Mouse (Mus musculus) C2C12 (cell line): ENCODE measurements around the gene March10. TPM values are rescaled to one million over a fixed set of nuclear protein-coding genes. Genes with fewer than 3 reads are reported as not detected.

Experiments used
- H3K27me3 ChIP-seq: one replicate; pipeline ENCODE4 v1.6.1; 2011; ENCODE audit not compliant: control insufficient read depth, insufficient read depth, insufficient read length
- H3K36me3 ChIP-seq: one replicate; pipeline ENCODE4 v1.6.1; 2011; ENCODE audit not compliant: control insufficient read depth, insufficient read depth
- H3K4me3 ChIP-seq: one replicate; pipeline ENCODE4 v1.5.1; 2011; ENCODE audit warnings: mild to moderate bottlenecking, control low read depth; ENCODE audit not compliant: poor library complexity, insufficient read depth, severe bottlenecking
- H3K79me2 ChIP-seq: one replicate; pipeline ENCODE4 v1.6.1; 2011; ENCODE audit not compliant: control insufficient read depth, insufficient read depth
- H3K79me3 ChIP-seq: one replicate; pipeline ENCODE4 v1.6.1; 2011; ENCODE audit warnings: low read depth, control low read depth
- H3ac ChIP-seq: one replicate; pipeline ENCODE3; 2011; ENCODE audit warnings: low read depth; ENCODE audit not compliant: control insufficient read depth, insufficient read length
- CEBPB ChIP-seq: IDR thresholded peaks from one replicate; pipeline ENCODE4 v1.6.1; 2011; ENCODE audit warnings: low read depth, mild to moderate bottlenecking, control low read depth, moderate library complexity
- CTCF ChIP-seq: IDR thresholded peaks from one replicate; pipeline ENCODE4 v1.5.1; 2011; ENCODE audit not compliant: control insufficient read depth, insufficient read depth, insufficient read length
- FOSL1 ChIP-seq: IDR thresholded peaks from one replicate; pipeline ENCODE4 v1.8.0; 2011; ENCODE audit warnings: mild to moderate bottlenecking, low read length; ENCODE audit not compliant: poor library complexity, insufficient read depth, severe bottlenecking
- MAX ChIP-seq: IDR thresholded peaks from one replicate; pipeline ENCODE4 v1.6.1; 2011; ENCODE audit warnings: mild to moderate bottlenecking, control low read depth
- MYOD1 ChIP-seq: IDR thresholded peaks from one replicate; pipeline ENCODE4 v1.6.1; 2011; ENCODE audit warnings: low read depth; ENCODE audit not compliant: control insufficient read depth, insufficient read length
- MYOG ChIP-seq: IDR thresholded peaks from one replicate; pipeline ENCODE4 v1.6.1; 2011; ENCODE audit not compliant: control insufficient read depth, insufficient read length; ENCODE audit errors: extremely low read depth
- USF1 ChIP-seq: IDR thresholded peaks from one replicate; pipeline ENCODE4 v1.6.1; 2011; ENCODE audit warnings: low read depth, mild to moderate bottlenecking, control low read depth, moderate library complexity
- polyA plus RNA-seq: library from polyadenylated mRNA; unstranded; fragments of >200 nt; fragmentation: generic; extraction: Trizol; gene quantifications from one replicate; pipeline ENCODE4 v1.2.1, GENCODE M21; 2012; ENCODE audit warnings: missing spikeins

Gene March10
- polyA plus RNA-seq, 1 experiment = 0.09 TPM

DNA sequence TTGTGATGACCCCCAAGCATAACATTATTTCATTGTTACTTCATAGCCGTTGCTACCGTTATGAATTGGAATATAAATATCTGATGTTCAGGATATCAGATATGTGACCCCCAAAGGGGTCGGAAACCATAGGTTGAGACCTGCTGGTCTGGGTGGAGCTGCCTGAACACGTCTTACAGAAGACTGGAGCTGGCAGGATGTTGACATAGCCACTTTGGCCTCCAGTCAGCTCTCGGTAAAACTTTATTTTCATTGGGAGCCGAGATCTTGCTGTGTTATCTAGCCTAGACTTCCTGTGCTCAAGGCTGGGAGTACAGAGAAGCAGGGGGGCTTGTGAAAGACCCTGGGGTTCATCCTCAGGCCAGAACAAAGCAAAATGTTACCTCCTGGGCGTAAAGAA, 100.2 kb downstream of the March10 start:
- no peaks in the 10 kb centered on the region for H3K27me3 ChIP-seq
- no peak for TF ChIP-seq FOSL1
- TF ChIP-seq CTCF = no peak
- no peak for TF ChIP-seq CEBPB
- no peak for TF ChIP-seq MYOD1
- no peak for TF ChIP-seq MAX
- TF ChIP-seq MYOG = no peak

DNA sequence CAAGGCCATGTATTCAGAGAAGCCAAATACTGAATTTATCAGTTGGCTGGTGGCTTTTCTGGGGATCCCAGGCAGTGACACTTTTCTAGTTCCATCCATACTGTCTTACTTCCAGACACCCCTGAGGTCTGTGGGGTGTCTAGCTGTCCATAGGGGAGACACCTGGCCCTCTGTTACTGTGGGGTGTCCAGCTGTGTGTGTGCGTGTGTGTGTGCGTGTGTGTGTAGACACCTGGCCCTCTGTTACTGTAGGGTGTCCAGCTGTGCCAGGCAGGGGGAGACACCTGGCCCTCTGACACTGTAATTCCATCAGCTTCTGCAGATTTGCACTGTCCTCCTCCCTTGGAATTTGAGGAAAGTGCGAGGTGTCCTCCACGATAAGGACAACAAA, 102.6 kb downstream of the March10 start:
- no peak overlapping the region for H3ac ChIP-seq
- no peaks in the 10 kb centered on the region for H3K79me3 ChIP-seq
- no peaks in the 10 kb centered on the region for H3K27me3 ChIP-seq
- no peak overlapping the region for H3K4me3 ChIP-seq
- H3K36me3 ChIP-seq = peaks cover 5% of the 10 kb centered on the region
- no peak for TF ChIP-seq CTCF
- no peak for TF ChIP-seq FOSL1
- no peak for TF ChIP-seq MAX
- TF ChIP-seq CEBPB = no peak
- TF ChIP-seq MYOG = no peak
- TF ChIP-seq MYOD1 = no peak
- no peak for TF ChIP-seq USF1
- no peaks in the 10 kb centered on the region for H3K79me2 ChIP-seq

More for the DNA sequence above, 100.2 kb downstream of the March10 start:
- Histone ChIP-seq H3K79me2 (no peaks in the 10 kb centered on the region), H3K36me3 (no peaks in the 10 kb centered on the region), H3ac (no peak overlapping the region), H3K4me3 (no peak overlapping the region), H3K79me3 (no peaks in the 10 kb centered on the region)

DNA sequence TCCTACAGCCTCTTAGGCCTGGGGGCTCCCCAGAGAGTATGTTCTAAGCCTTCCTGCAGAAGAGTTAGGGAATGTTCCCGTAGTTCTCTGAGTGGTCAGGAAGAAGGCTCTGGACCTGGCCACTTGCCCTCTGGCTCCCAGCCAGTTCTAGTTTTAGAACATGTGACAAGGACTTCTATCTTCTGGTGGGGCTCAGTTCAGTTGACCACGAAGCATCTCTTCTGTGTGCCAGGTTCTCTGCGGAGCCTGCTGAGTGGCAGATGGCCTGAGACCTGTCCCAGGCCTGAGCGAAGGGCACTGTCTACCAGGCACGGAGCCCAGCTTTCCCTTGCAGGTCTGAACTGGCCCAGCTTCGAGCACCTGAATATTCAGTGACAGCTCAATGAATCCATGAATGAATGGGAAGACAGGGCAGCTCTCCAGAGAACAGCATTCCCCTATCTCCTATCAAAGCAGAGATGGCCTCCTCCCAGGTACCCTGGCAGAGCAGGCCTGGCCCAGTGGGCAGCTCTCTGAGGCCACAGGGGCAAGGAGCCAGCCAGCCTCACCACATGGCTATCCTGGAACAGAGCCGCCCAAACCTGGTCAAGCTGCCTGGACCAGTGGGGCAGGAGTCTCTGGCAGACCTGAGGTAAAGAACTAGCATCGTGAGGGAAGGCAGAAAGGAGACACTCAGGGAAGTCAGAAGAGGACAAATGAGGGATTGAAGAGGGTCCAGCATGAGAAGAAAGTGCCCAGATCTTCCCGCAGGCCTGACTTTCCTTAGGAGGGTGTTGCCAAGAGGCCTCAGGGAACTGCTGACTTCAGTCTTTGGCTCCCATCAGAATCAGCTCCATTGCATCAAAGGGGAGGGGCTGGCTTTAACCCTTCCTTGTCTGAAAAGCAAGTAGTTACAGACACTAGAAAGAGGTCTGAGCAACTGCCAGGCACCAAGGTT, 103.3 kb downstream of the March10 start:
- no peaks in the 10 kb centered on the region for H3K79me3 ChIP-seq
- H3K79me2 ChIP-seq = no peaks in the 10 kb centered on the region
- no peak overlapping the region for H3K4me3 ChIP-seq
- peaks cover 10% of the 10 kb centered on the region for H3K36me3 ChIP-seq
- no peaks in the 10 kb centered on the region for H3K27me3 ChIP-seq
- H3ac ChIP-seq = no peak overlapping the region
- TF ChIP-seq CEBPB = no peak
- no peak for TF ChIP-seq MYOD1
- no peak for TF ChIP-seq FOSL1
- no peak for TF ChIP-seq MAX
- TF ChIP-seq MYOG = no peak
- TF ChIP-seq USF1 = no peak
- TF ChIP-seq CTCF = no peak

DNA sequence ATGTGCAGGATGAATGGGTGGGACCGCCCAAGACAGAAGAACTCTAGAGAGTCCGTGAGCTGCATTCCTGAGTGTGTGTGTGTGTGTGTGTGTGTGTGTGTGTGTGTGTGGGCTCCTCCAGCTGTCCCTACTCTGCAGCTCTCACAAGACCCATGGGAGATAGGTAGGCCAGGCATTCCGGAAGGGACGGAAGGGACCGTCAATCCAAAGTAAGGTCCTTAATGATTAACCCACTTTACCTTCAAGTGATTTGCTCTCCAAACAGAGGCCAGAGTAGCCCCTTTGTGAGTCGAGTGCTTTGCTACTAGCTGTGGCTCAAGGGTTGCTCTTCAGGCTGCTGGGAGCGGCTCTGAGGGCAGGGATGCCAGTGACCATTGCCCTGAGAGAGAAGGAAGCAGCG, 104.4 kb downstream of the March10 start:
- no peaks in the 10 kb centered on the region for H3K79me2 ChIP-seq
- H3K36me3 ChIP-seq = peaks cover 13% of the 10 kb centered on the region
- TF ChIP-seq CEBPB (no peak), USF1 (no peak), MYOG (no peak), FOSL1 (no peak), CTCF (no peak), MAX (no peak), MYOD1 (no peak)

DNA sequence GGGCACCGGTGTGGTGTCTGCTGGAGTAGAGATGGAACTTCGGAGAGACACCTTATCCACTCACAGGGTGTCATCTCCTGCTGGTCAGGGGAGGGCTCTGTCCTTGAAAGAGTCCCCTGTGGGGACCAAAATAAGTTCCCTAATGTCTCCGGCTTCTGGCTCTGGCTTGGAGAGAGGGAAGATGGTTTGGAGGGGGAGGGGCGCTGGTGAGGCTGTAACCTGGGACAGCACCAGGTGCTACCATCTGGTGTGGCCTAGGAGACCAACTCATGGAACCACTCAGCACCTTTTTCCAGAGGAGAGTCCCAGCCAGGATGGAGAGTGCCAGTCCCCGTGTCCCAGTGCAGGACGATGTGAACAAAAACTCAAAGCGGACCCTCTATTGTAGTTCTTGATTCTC, 105.9 kb downstream of the March10 start:
- H3K27me3 ChIP-seq = no peaks in the 10 kb centered on the region
- peaks cover 17% of the 10 kb centered on the region for H3K36me3 ChIP-seq
- H3K79me3 ChIP-seq = no peaks in the 10 kb centered on the region
- TF ChIP-seq USF1 (no peak), CEBPB (no peak), MYOG (no peak), CTCF (no peak), MAX (no peak), FOSL1 (no peak), MYOD1 (no peak)
- no peaks in the 10 kb centered on the region for H3K79me2 ChIP-seq
- no peak overlapping the region for H3K4me3 ChIP-seq
- H3ac ChIP-seq = no peak overlapping the region

More for the DNA sequence above, 104.4 kb downstream of the March10 start:
- H3K79me3 ChIP-seq = no peaks in the 10 kb centered on the region
- H3K27me3 ChIP-seq = no peaks in the 10 kb centered on the region
- no peak overlapping the region for H3K4me3 ChIP-seq
- H3ac ChIP-seq = no peak overlapping the region
